Mouse (Mus musculus) heart, embryonic 16.5 days (tissue): Measurements from ENCODE around the gene Slc4a5. TPM values are rescaled to one million over a fixed set of nuclear protein-coding genes. Genes with fewer than 3 reads are reported as not detected.

Source experiments
- ATAC-seq: fragments of 200-750 bp; cut with Nextera tagmentation; replicated peaks from 2 replicates; pipeline ENCODE4 v1.8.0; 2017; ENCODE audit warnings: moderate number of reproducible peaks; ENCODE audit not compliant: insufficient read depth, low FRiP score; ENCODE audit errors: extremely low read depth
- H3K27ac ChIP-seq: fragments of 300-500 bp; sonication (generic); 2 replicates; pipeline ENCODE4 v1.5.1; 2014; ENCODE audit warnings: mild to moderate bottlenecking, low read length, control low read depth, moderate library complexity
- H3K27me3 ChIP-seq: fragments of 300-500 bp; sonication (generic); 2 replicates; pipeline ENCODE4 v1.6.1; 2014; ENCODE audit warnings: low read length, mixed read lengths; ENCODE audit not compliant: control insufficient read depth, insufficient read depth
- H3K36me3 ChIP-seq: fragments of 300-500 bp; sonication (generic); 2 replicates; pipeline ENCODE4 v1.6.1; 2014; ENCODE audit not compliant: control insufficient read depth, insufficient read depth
- H3K4me1 ChIP-seq: fragments of 300-500 bp; sonication (generic); 2 replicates; pipeline ENCODE4 v1.6.1; 2014; ENCODE audit warnings: low read length, mixed read lengths; ENCODE audit not compliant: control insufficient read depth, insufficient read depth
- H3K4me2 ChIP-seq: fragments of 300-500 bp; sonication (generic); 2 replicates; pipeline ENCODE4 v1.6.1; 2014; ENCODE audit warnings: low read depth, mild to moderate bottlenecking, control low read depth, low read length
- H3K4me3 ChIP-seq: fragments of 300-500 bp; sonication (generic); 2 replicates; pipeline ENCODE4 v1.5.1; 2014; ENCODE audit warnings: mild to moderate bottlenecking, control low read depth, low read length
- H3K9ac ChIP-seq: fragments of 300-500 bp; sonication (generic); 2 replicates; pipeline ENCODE4 v1.6.1; 2014; ENCODE audit warnings: low read length, control low read depth
- H3K9me3 ChIP-seq: fragments of 300-500 bp; sonication (generic); replicated peaks from 2 replicates; pipeline ENCODE4 v1.6.1; 2016; ENCODE audit warnings: low read length; ENCODE audit not compliant: control insufficient read depth
- WGBS: fragments of 180-500 bp; shearing (Covaris S2); extraction: QIAGEN DNeasy Blood & Tissue Kit; methylation state at CpG from one replicate; pipeline ENCODE4 v1.1.7; 2014; 5-methylcytosine and 5-hydroxymethylcytosine counted together
- polyA plus RNA-seq: library from polyadenylated mRNA; unstranded; fragments of >200 nt; fragmentation: Nextera tagmentation; extraction: Ambion mirVana; gene quantifications from 2 replicates; pipeline ENCODE4 v1.2.1, GENCODE M21; 2015

Slc4a5 gene
- polyA plus RNA-seq, 1 experiment from 2014 or later, result 0.17 TPM

GRCm38 (mm10) chr6:83268144-83269010 lies 48.7 kb downstream of the Slc4a5 start:
- Histone ChIP-seq H3K36me3 (no peaks in the 10 kb centered on the region), H3K4me1 (peaks cover 4% of the 10 kb centered on the region), H3K4me2 (peak overlapping the region; percentile 78), H3K9me3 (no peaks in the 10 kb centered on the region), H3K9ac (peak overlapping the region; percentile 69), H3K4me3 (peak overlapping the region; percentile 58), H3K27me3 (no peaks in the 10 kb centered on the region; the same call in 1 of the 2 replicates), H3K27ac (peak overlapping the region; percentile 55)
- ATAC-seq, result peak; percentile 94
- WGBS, result 2% methylated on average over 28 of the region's 28 CpGs

GRCm38 (mm10) chr6:83273733-83274132 lies 54.1 kb downstream of the Slc4a5 start:
- no peaks in the 10 kb centered on the region for H3K27me3 ChIP-seq
- no peaks in the 10 kb centered on the region for H3K36me3 ChIP-seq
- no peak overlapping the region for H3K9ac ChIP-seq
- H3K27ac ChIP-seq, result no peak overlapping the region
- no peaks in the 10 kb centered on the region for H3K9me3 ChIP-seq
- H3K4me2 ChIP-seq, result no peak overlapping the region
- WGBS, result 70% methylated on average over 11 of the region's 11 CpGs
- H3K4me1 ChIP-seq, result no peaks in the 10 kb centered on the region
- no peak overlapping the region for H3K4me3 ChIP-seq
- ATAC-seq, result no peak

- Histone ChIP-seq H3K36me3 (no peaks in the 10 kb centered on the region), H3K9ac (no peak overlapping the region), H3K9me3 (peaks cover 6% of the 10 kb centered on the region), H3K4me1 (no peaks in the 10 kb centered on the region), H3K4me2 (no peak overlapping the region), H3K4me3 (no peak overlapping the region), H3K27ac (no peak overlapping the region), H3K27me3 (no peaks in the 10 kb centered on the region)
- 65% methylated on average over 13 of the region's 13 CpGs for WGBS
- no peak for ATAC-seq
Measured at GRCm38 (mm10) chr6:83277151-83277550, 57.5 kb downstream of the Slc4a5 start.

- no peak overlapping the region for H3K27ac ChIP-seq
- no peaks in the 10 kb centered on the region for H3K27me3 ChIP-seq
- ATAC-seq, result no peak
- H3K4me1 ChIP-seq, result no peaks in the 10 kb centered on the region
- peaks cover 6% of the 10 kb centered on the region for H3K9me3 ChIP-seq
- H3K4me3 ChIP-seq, result no peak overlapping the region
- H3K36me3 ChIP-seq, result no peaks in the 10 kb centered on the region
- no peak overlapping the region for H3K4me2 ChIP-seq
- 11% methylated on average over 2 of the region's 2 CpGs for WGBS
- no peak overlapping the region for H3K9ac ChIP-seq
Measured at GRCm38 (mm10) chr6:83278881-83279280, 59.3 kb downstream of the Slc4a5 start.

- 76% methylated on average over 8 of the region's 8 CpGs for WGBS
Measured at GRCm38 (mm10) chr6:83280256-83280955, 60.8 kb downstream of the Slc4a5 start.

GRCm38 (mm10) chr6:83300447-83301229 lies 81.0 kb downstream of the Slc4a5 start:
- no peak overlapping the region for H3K27ac ChIP-seq
- no peaks in the 10 kb centered on the region for H3K9me3 ChIP-seq
- WGBS, result 63% methylated on average over 7 of the region's 7 CpGs
- no peaks in the 10 kb centered on the region for H3K27me3 ChIP-seq
- H3K4me3 ChIP-seq, result no peak overlapping the region
- H3K4me2 ChIP-seq, result no peak overlapping the region
- H3K36me3 ChIP-seq, result no peaks in the 10 kb centered on the region
- 0 out of 2 replicates have a peak, but pooled peaks cover 2% of the 10 kb centered on the region for H3K4me1 ChIP-seq
- H3K9ac ChIP-seq, result no peak overlapping the region
- ATAC-seq, result no peak

More at GRCm38 (mm10) chr6:83280256-83280955, 60.8 kb downstream of the Slc4a5 start:
- H3K4me3 ChIP-seq, result no peak overlapping the region
- no peak overlapping the region for H3K4me2 ChIP-seq
- no peaks in the 10 kb centered on the region for H3K27me3 ChIP-seq
- H3K27ac ChIP-seq, result no peak overlapping the region
- no peak overlapping the region for H3K9ac ChIP-seq
- H3K9me3 ChIP-seq, result peaks cover 6% of the 10 kb centered on the region
- ATAC-seq, result no peak
- H3K4me1 ChIP-seq, result no peaks in the 10 kb centered on the region
- H3K36me3 ChIP-seq, result no peaks in the 10 kb centered on the region

GRCm38 (mm10) chr6:83301294-83301693 lies 81.7 kb downstream of the Slc4a5 start:
- Histone ChIP-seq H3K4me3 (no peak overlapping the region), H3K27me3 (no peaks in the 10 kb centered on the region), H3K36me3 (no peaks in the 10 kb centered on the region), H3K9me3 (no peaks in the 10 kb centered on the region), H3K4me1 (0 out of 2 replicates have a peak, but pooled peaks cover 2% of the 10 kb centered on the region), H3K9ac (no peak overlapping the region), H3K4me2 (no peak overlapping the region), H3K27ac (no peak overlapping the region)
- ATAC-seq, result no peak
- WGBS, result 87% methylated on average over 2 of the region's 2 CpGs

- 80% methylated on average over 5 of the region's 5 CpGs for WGBS
- no peaks in the 10 kb centered on the region for H3K9me3 ChIP-seq
- no peaks in the 10 kb centered on the region for H3K27me3 ChIP-seq
- H3K4me3 ChIP-seq, result no peak overlapping the region
- 0 out of 2 replicates have a peak, but pooled peaks cover 2% of the 10 kb centered on the region for H3K4me1 ChIP-seq
- no peaks in the 10 kb centered on the region for H3K36me3 ChIP-seq
- ATAC-seq, result no peak
- no peak overlapping the region for H3K9ac ChIP-seq
- H3K4me2 ChIP-seq, result no peak overlapping the region
- no peak overlapping the region for H3K27ac ChIP-seq
Measured at GRCm38 (mm10) chr6:83302264-83302663, 82.6 kb downstream of the Slc4a5 start.
